Mouse (Mus musculus): Measurements from ENCODE around the gene Cacna1g.

DNA sequence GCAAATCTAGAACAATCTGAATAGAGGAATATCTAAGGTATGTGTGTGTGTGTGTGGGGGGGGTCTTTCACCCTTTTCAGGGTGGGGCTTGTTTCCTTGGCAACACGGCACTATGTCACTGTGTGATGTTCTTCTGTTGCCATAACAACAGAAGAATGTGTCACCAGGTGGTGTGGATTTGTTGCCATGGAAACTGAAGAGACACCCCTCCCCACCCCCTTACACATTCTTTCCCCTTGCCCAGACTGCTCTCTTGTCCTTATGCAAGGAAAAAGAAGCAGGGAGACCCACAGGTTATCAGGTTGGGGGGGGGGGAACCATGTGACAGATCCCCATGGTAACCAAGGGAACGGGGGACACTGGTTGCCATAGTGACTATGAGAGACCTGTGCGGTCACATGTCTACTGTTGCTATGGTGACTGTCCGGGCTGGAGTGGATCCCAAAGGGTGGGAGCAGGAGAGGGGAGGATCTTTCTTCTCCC is 5.4 kb downstream of the Cacna1g start:
- TF ChIP-seq CTCF (IDR thresholded peaks at IDR 0.05; ENCODE audit: low read depth) (no peak), EP300 (IDR thresholded peaks at IDR 0.05; ENCODE audit: low read depth) (no peak)

All from liver, postnatal 0 days (tissue).